Mouse (Mus musculus) cerebellum, adult 9-10 months (tissue): ENCODE measurements at regions not wholly inside any gene's neighbourhood (a gene's known extent, or its start where the extent isn't known, plus 50 kb on each side); places are given as distances from the start of the nearest gene placed in this dataset.
"Not testable (repeated sequence)": the region's sequence is repeated elsewhere in the genome, so short reads cannot be mapped to it uniquely, and the experiment has no call there.

ENCODE experiments used
- DNase-seq: peaks from one replicate; pipeline ENCODE4 v3.0.0; 2022

GRCm38 (mm10) chr14:19327321-19327720, 91.4 kb downstream of the Gm21738 start:
- DNase-seq = no peak

GRCm38 (mm10) chr14:19311614-19312013, 107.1 kb downstream of the Gm21738 start:
- no peak for DNase-seq

GRCm38 (mm10) chr14:19302859-19303258, 115.9 kb downstream of the Gm21738 start:
- DNase-seq = not testable (repeated sequence)

- DNase-seq = no peak
Observed at GRCm38 (mm10) chr14:19279096-19279495, 139.6 kb downstream of the Gm21738 start.

GRCm38 (mm10) chr14:19277777-19278385, 140.8 kb downstream of the Gm21738 start:
- DNase-seq = peak; percentile 15
